Mouse (Mus musculus) layer of hippocampus, postnatal 36 days (tissue): ENCODE measurements around the gene Art1. TPM values are rescaled to one million over a fixed set of nuclear protein-coding genes. Genes with fewer than 3 reads are reported as not detected.

Experiments used
- DNase-seq, 2 experiments: peaks; one replicate each; pipeline ENCODE4 v3.0.0; 2022
- total RNA-seq, 2 experiments: library from RNA; stranded (reverse); gene quantifications; 2 replicates each; pipeline ENCODE4 v1.2.3; 2021

Gene Art1
- total RNA-seq, result not detected

GRCm38 (mm10) chr7:102101487-102101886, at the start of gene Art1:
Art1 (plus strand) TSS chr7:102101743.
- no peak for DNase-seq

GRCm38 (mm10) chr7:102061353-102061752, 40.2 kb upstream of the Art1 start:
- DNase-seq, result no peak

GRCm38 (mm10) chr7:102062203-102062602, 39.3 kb upstream of the Art1 start:
- DNase-seq, result no peak

- DNase-seq, result no peak
These were observed 37.7 kb upstream of the Art1 start for GRCm38 (mm10) chr7:102063891-102064290.

- no peak for DNase-seq
These were observed 36.9 kb upstream of the Art1 start for GRCm38 (mm10) chr7:102064655-102065045.

- DNase-seq, result peak; percentile 94 to 95
These were observed 36.3 kb upstream of the Art1 start, which contains the start of the genes Rnf121, Xndc1 and Xntrpc for GRCm38 (mm10) chr7:102065046-102065891. Rnf121 (minus strand) TSS chr7:102065469. Xndc1 (plus strand) TSS chr7:102065511. Xntrpc (plus strand) TSS chr7:102065713.

- DNase-seq, result no peak
These were observed 35.2 kb upstream of the Art1 start for GRCm38 (mm10) chr7:102066363-102066762.

- DNase-seq, result no peak
These were observed 24.7 kb upstream of the Art1 start for GRCm38 (mm10) chr7:102076714-102077296.

GRCm38 (mm10) chr7:102078517-102078916, 23.0 kb upstream of the Art1 start:
- no peak for DNase-seq

GRCm38 (mm10) chr7:102080311-102080710, 21.2 kb upstream of the Art1 start:
- no peak for DNase-seq

GRCm38 (mm10) chr7:102081784-102082183, 19.8 kb upstream of the Art1 start:
- no peak for DNase-seq

- DNase-seq, result no peak
These were observed 18.7 kb upstream of the Art1 start, which contains the start of gene Trpc2 for GRCm38 (mm10) chr7:102082816-102083215. Trpc2 (plus strand) TSS chr7:102083116.

- DNase-seq, result no peak
These were observed 17.4 kb upstream of the Art1 start for GRCm38 (mm10) chr7:102084041-102084696.

- DNase-seq, result no peak
These were observed 14.2 kb upstream of the Art1 start for GRCm38 (mm10) chr7:102087336-102087735.

- DNase-seq, result no peak
These were observed 1.5 kb upstream of the Art1 start for GRCm38 (mm10) chr7:102099760-102100661.

GRCm38 (mm10) chr7:102100868-102101267, 675 bp upstream of the Art1 start:
- no peak for DNase-seq

GRCm38 (mm10) chr7:102102241-102102640, 698 bp downstream of the Art1 start:
- DNase-seq, result no peak

GRCm38 (mm10) chr7:102102696-102103095, 1.2 kb downstream of the Art1 start:
- DNase-seq, result no peak

GRCm38 (mm10) chr7:102103555-102103954, 2.0 kb downstream of the Art1 start:
- no peak for DNase-seq

GRCm38 (mm10) chr7:102104126-102104525, 2.6 kb downstream of the Art1 start:
- DNase-seq, result no peak

- DNase-seq, result no peak
These were observed 5.2 kb downstream of the Art1 start for GRCm38 (mm10) chr7:102106700-102107141.

- DNase-seq, result no peak
These were observed 6.7 kb downstream of the Art1 start for GRCm38 (mm10) chr7:102108206-102108605.
